Mouse (Mus musculus) bone marrow macrophage, adult 2 months (primary cell): ENCODE results near the gene Brwd1.

Source experiments
- CTCF ChIP-seq: IDR thresholded peaks from 2 replicates; pipeline ENCODE4 v1.5.1; 2012; ENCODE audit warnings: low read depth, mild to moderate bottlenecking, low read length, moderate library complexity
- POLR2A ChIP-seq: IDR thresholded peaks from 2 replicates; pipeline ENCODE4 v1.6.1; 2012; ENCODE audit warnings: mild to moderate bottlenecking, low read depth, low read length, borderline replicate concordance

GRCm38 (mm10) chr16:95958080-95958479 is 124.2 kb downstream of the Brwd1 start:
- TF ChIP-seq CTCF (no peak), POLR2A (no peak)
